Mouse (Mus musculus) kidney, postnatal 36 days (tissue): ENCODE measurements around the gene Gm9268.
"Not testable (repeated sequence)": the region's sequence is repeated elsewhere in the genome, so short reads cannot be mapped to it uniquely, and the experiment has no call there.

ENCODE experiments used
- DNase-seq, 2 experiments: peaks; one replicate each; pipeline ENCODE4 v3.0.0; 2021 to 2022; ENCODE audit warnings: mixed read lengths in 2 of 2

Gene Gm9268

GRCm38 (mm10) chr7:43018465-43018864 lies at the start of gene Gm9268:
Gene Gm9268 (plus strand): TSS chr7:43018765.
- DNase-seq, result not testable (repeated sequence)

GRCm38 (mm10) chr7:42980098-42980497 lies 38.5 kb upstream of the Gm9268 start:
- no peak for DNase-seq

- no peak for DNase-seq
Measured at GRCm38 (mm10) chr7:42980739-42981138, 37.8 kb upstream of the Gm9268 start.

- DNase-seq, result no peak
Measured at GRCm38 (mm10) chr7:43077831-43078230, 59.3 kb downstream of the Gm9268 start.
